Mouse (Mus musculus): ENCODE data around the gene Lrrc20. TPM values are rescaled to one million over a fixed set of nuclear protein-coding genes. Genes with fewer than 3 reads are reported as not detected.
A peak's percentile ranks its signal among the peaks of the same experiment; 100 is the strongest.
"Not testable (repeated sequence)": the region's sequence is repeated elsewhere in the genome, so short reads cannot be mapped to it uniquely, and the experiment has no call there.

The Lrrc20 gene
- polyA plus RNA-seq, 1 experiment from 2014 or later, result 13.3 TPM

GRCm38 (mm10) chr10:61452645-61453044 is 23.0 kb upstream of the Lrrc20 start, which contains the start of gene Eif4ebp2:
Gene Eif4ebp2, minus strand, starts transcription at chr10:61452661.
- Histone ChIP-seq H3K4me2 (ENCODE audit: low read length) (peak within 1 kb of the TSS; percentile 95), H3K9ac (ENCODE audit: low read length) (peak within 1 kb of the TSS; percentile 95), H3K9me3 (ENCODE audit: control insufficient read depth, low read length) (0 out of 2 replicates have a peak, but pooled peaks cover 2% of the 10 kb centered on the region), H3K27ac (replicated peaks in 1 of 2; ENCODE audit: control insufficient read depth in 1 of 2, insufficient read depth in 1 of 2, low read depth in 2 of 2, low read length in 2 of 2) (peak within 1 kb of the TSS; percentile 46 to 75), H3K36me3 (ENCODE audit: control insufficient read depth, insufficient read depth, low read length) (peaks cover 14% of the 10 kb centered on the region; the same call in 1 of the 2 replicates), H3K27me3 (ENCODE audit: control insufficient read depth, insufficient read depth, low read length) (no peaks in the 10 kb centered on the region), H3K4me1 (ENCODE audit: control insufficient read depth in 2 of 2, insufficient read depth in 2 of 2, low read length in 2 of 2) (peaks cover 4 to 22% of the 10 kb centered on the region in 2 experiments), H3K4me3 (ENCODE audit: control insufficient read depth in 1 of 2, insufficient read depth in 1 of 2, low read depth in 1 of 2, low read length in 2 of 2) (peak within 1 kb of the TSS; percentile 91 to 99)
- ATAC-seq (ENCODE audit: insufficient number of reproducible peaks, insufficient read depth, low FRiP score, low read depth), result peak; percentile 96
- WGBS, result 0% methylated on average over 36 of the region's 36 CpGs

GRCm38 (mm10) chr10:61453171-61453570 is 22.4 kb upstream of the Lrrc20 start:
- H3K4me2 ChIP-seq (ENCODE audit: low read length); H3K9me3 ChIP-seq (ENCODE audit: control insufficient read depth, low read length); H3K27ac ChIP-seq (replicated peaks in 1 of 2; ENCODE audit: control insufficient read depth in 1 of 2, insufficient read depth in 1 of 2, low read depth in 2 of 2, low read length in 2 of 2); H3K9ac ChIP-seq (ENCODE audit: low read length); H3K27me3 ChIP-seq (ENCODE audit: control insufficient read depth, insufficient read depth, low read length); ATAC-seq (ENCODE audit: insufficient number of reproducible peaks, insufficient read depth, low FRiP score, low read depth): not testable (repeated sequence)
- Histone ChIP-seq H3K4me1 (ENCODE audit: control insufficient read depth in 2 of 2, insufficient read depth in 2 of 2, low read length in 2 of 2) (peaks cover 4 to 17% of the 10 kb centered on the region in 2 experiments), H3K4me3 (ENCODE audit: control insufficient read depth in 1 of 2, insufficient read depth in 1 of 2, low read depth in 1 of 2, low read length in 2 of 2) (0 out of 4 replicates have a peak overlapping the region, but pooled peaks of 1 of the 2 experiments have one; percentile 91), H3K36me3 (ENCODE audit: control insufficient read depth, insufficient read depth, low read length) (peaks cover 11% of the 10 kb centered on the region; the same call in 1 of the 2 replicates)
- 74% methylated on average over 3 of the region's 3 CpGs for WGBS

- Histone ChIP-seq H3K4me3 (ENCODE audit: control insufficient read depth in 1 of 2, insufficient read depth in 1 of 2, low read depth in 1 of 2, low read length in 2 of 2) (no peak overlapping the region), H3K4me2 (ENCODE audit: low read length) (no peak overlapping the region), H3K9ac (ENCODE audit: low read length) (no peak overlapping the region), H3K4me1 (ENCODE audit: control insufficient read depth in 2 of 2, insufficient read depth in 2 of 2, low read length in 2 of 2) (no peaks in the 10 kb centered on the region), H3K27ac (replicated peaks in 1 of 2; ENCODE audit: control insufficient read depth in 1 of 2, insufficient read depth in 1 of 2, low read depth in 2 of 2, low read length in 2 of 2) (no peak overlapping the region), H3K27me3 (ENCODE audit: control insufficient read depth, insufficient read depth, low read length) (no peaks in the 10 kb centered on the region), H3K9me3 (ENCODE audit: control insufficient read depth, low read length) (0 out of 2 replicates have a peak, but pooled peaks cover 2% of the 10 kb centered on the region), H3K36me3 (ENCODE audit: control insufficient read depth, insufficient read depth, low read length) (no peaks in the 10 kb centered on the region)
- ATAC-seq (ENCODE audit: insufficient number of reproducible peaks, insufficient read depth, low FRiP score, low read depth), result no peak
- WGBS, result 60% methylated on average over 3 of the region's 3 CpGs
These were observed 18.4 kb upstream of the Lrrc20 start for GRCm38 (mm10) chr10:61457182-61457581.

GRCm38 (mm10) chr10:61465009-61465408 is 10.6 kb upstream of the Lrrc20 start:
- ATAC-seq (ENCODE audit: insufficient number of reproducible peaks, insufficient read depth, low FRiP score, low read depth), result no peak
- no peak overlapping the region for H3K4me3 ChIP-seq (ENCODE audit: control insufficient read depth in 1 of 2, insufficient read depth in 1 of 2, low read depth in 1 of 2, low read length in 2 of 2)
- H3K27me3 ChIP-seq (ENCODE audit: control insufficient read depth, insufficient read depth, low read length), result no peaks in the 10 kb centered on the region
- 76% methylated on average over 4 of the region's 4 CpGs for WGBS
- no peak overlapping the region for H3K27ac ChIP-seq (replicated peaks in 1 of 2; ENCODE audit: control insufficient read depth in 1 of 2, insufficient read depth in 1 of 2, low read depth in 2 of 2, low read length in 2 of 2)
- H3K4me1 ChIP-seq (ENCODE audit: control insufficient read depth in 2 of 2, insufficient read depth in 2 of 2, low read length in 2 of 2), result no peaks in the 10 kb centered on the region
- no peaks in the 10 kb centered on the region for H3K9me3 ChIP-seq (ENCODE audit: control insufficient read depth, low read length)
- H3K9ac ChIP-seq (ENCODE audit: low read length), result no peak overlapping the region
- H3K36me3 ChIP-seq (ENCODE audit: control insufficient read depth, insufficient read depth, low read length), result no peaks in the 10 kb centered on the region
- no peak overlapping the region for H3K4me2 ChIP-seq (ENCODE audit: low read length)

- Histone ChIP-seq H3K4me3 (ENCODE audit: control insufficient read depth in 1 of 2, insufficient read depth in 1 of 2, low read depth in 1 of 2, low read length in 2 of 2) (no peak overlapping the region), H3K9me3 (ENCODE audit: control insufficient read depth, low read length) (no peaks in the 10 kb centered on the region), H3K9ac (ENCODE audit: low read length) (no peak overlapping the region), H3K27me3 (ENCODE audit: control insufficient read depth, insufficient read depth, low read length) (no peaks in the 10 kb centered on the region), H3K27ac (replicated peaks in 1 of 2; ENCODE audit: control insufficient read depth in 1 of 2, insufficient read depth in 1 of 2, low read depth in 2 of 2, low read length in 2 of 2) (no peak overlapping the region), H3K4me2 (ENCODE audit: low read length) (no peak overlapping the region), H3K36me3 (ENCODE audit: control insufficient read depth, insufficient read depth, low read length) (no peaks in the 10 kb centered on the region), H3K4me1 (ENCODE audit: control insufficient read depth in 2 of 2, insufficient read depth in 2 of 2, low read length in 2 of 2) (no peaks in the 10 kb centered on the region)
- ATAC-seq (ENCODE audit: insufficient number of reproducible peaks, insufficient read depth, low FRiP score, low read depth), result no peak
- 60% methylated on average over 8 of the region's 8 CpGs for WGBS
These were observed 9.4 kb upstream of the Lrrc20 start for GRCm38 (mm10) chr10:61466242-61466641.

- no peak for ATAC-seq (ENCODE audit: insufficient number of reproducible peaks, insufficient read depth, low FRiP score, low read depth)
- Histone ChIP-seq H3K9me3 (ENCODE audit: control insufficient read depth, low read length) (no peaks in the 10 kb centered on the region), H3K27ac (replicated peaks in 1 of 2; ENCODE audit: control insufficient read depth in 1 of 2, insufficient read depth in 1 of 2, low read depth in 2 of 2, low read length in 2 of 2) (no peak overlapping the region), H3K4me3 (ENCODE audit: control insufficient read depth in 1 of 2, insufficient read depth in 1 of 2, low read depth in 1 of 2, low read length in 2 of 2) (no peak overlapping the region), H3K9ac (ENCODE audit: low read length) (no peak overlapping the region), H3K27me3 (ENCODE audit: control insufficient read depth, insufficient read depth, low read length) (no peaks in the 10 kb centered on the region), H3K4me1 (ENCODE audit: control insufficient read depth in 2 of 2, insufficient read depth in 2 of 2, low read length in 2 of 2) (no peaks in the 10 kb centered on the region), H3K4me2 (ENCODE audit: low read length) (no peak overlapping the region), H3K36me3 (ENCODE audit: control insufficient read depth, insufficient read depth, low read length) (no peaks in the 10 kb centered on the region)
- 24% methylated on average over 5 of the region's 5 CpGs for WGBS
These were observed 8.7 kb upstream of the Lrrc20 start for GRCm38 (mm10) chr10:61466873-61467272.

- no peaks in the 10 kb centered on the region for H3K9me3 ChIP-seq (ENCODE audit: control insufficient read depth, low read length)
- no peaks in the 10 kb centered on the region for H3K27me3 ChIP-seq (ENCODE audit: control insufficient read depth, insufficient read depth, low read length)
- H3K4me1 ChIP-seq (ENCODE audit: control insufficient read depth in 2 of 2, insufficient read depth in 2 of 2, low read length in 2 of 2), result peaks cover 0 to 7% of the 10 kb centered on the region in 2 experiments; a peak in 2 of 4 replicates
- WGBS, result 57% methylated on average over 7 of the region's 7 CpGs
- H3K27ac ChIP-seq (replicated peaks in 1 of 2; ENCODE audit: control insufficient read depth in 1 of 2, insufficient read depth in 1 of 2, low read depth in 2 of 2, low read length in 2 of 2), result no peak overlapping the region
- H3K4me3 ChIP-seq (ENCODE audit: control insufficient read depth in 1 of 2, insufficient read depth in 1 of 2, low read depth in 1 of 2, low read length in 2 of 2), result no peak overlapping the region
- no peak overlapping the region for H3K9ac ChIP-seq (ENCODE audit: low read length)
- H3K4me2 ChIP-seq (ENCODE audit: low read length), result no peak overlapping the region
- no peaks in the 10 kb centered on the region for H3K36me3 ChIP-seq (ENCODE audit: control insufficient read depth, insufficient read depth, low read length)
- no peak for ATAC-seq (ENCODE audit: insufficient number of reproducible peaks, insufficient read depth, low FRiP score, low read depth)
These were observed 6.7 kb upstream of the Lrrc20 start for GRCm38 (mm10) chr10:61468900-61469299.

GRCm38 (mm10) chr10:61473640-61474039 is 2.0 kb upstream of the Lrrc20 start:
- Histone ChIP-seq H3K4me1 (ENCODE audit: control insufficient read depth in 2 of 2, insufficient read depth in 2 of 2, low read length in 2 of 2) (peaks cover 7 to 33% of the 10 kb centered on the region in 2 experiments), H3K9me3 (ENCODE audit: control insufficient read depth, low read length) (no peaks in the 10 kb centered on the region), H3K9ac (ENCODE audit: low read length) (no peak overlapping the region), H3K36me3 (ENCODE audit: control insufficient read depth, insufficient read depth, low read length) (no peaks in the 10 kb centered on the region), H3K27me3 (ENCODE audit: control insufficient read depth, insufficient read depth, low read length) (no peaks in the 10 kb centered on the region), H3K27ac (replicated peaks in 1 of 2; ENCODE audit: control insufficient read depth in 1 of 2, insufficient read depth in 1 of 2, low read depth in 2 of 2, low read length in 2 of 2) (peak overlapping the region; percentile 90 to 95), H3K4me3 (ENCODE audit: control insufficient read depth in 1 of 2, insufficient read depth in 1 of 2, low read depth in 1 of 2, low read length in 2 of 2) (no peak overlapping the region), H3K4me2 (ENCODE audit: low read length) (peak overlapping the region; percentile 18; the same call in 1 of the 2 replicates)
- WGBS, result 41% methylated on average over 3 of the region's 3 CpGs
- peak; percentile 55 for ATAC-seq (ENCODE audit: insufficient number of reproducible peaks, insufficient read depth, low FRiP score, low read depth)
